Mouse (Mus musculus) midbrain, embryonic 15.5 days (tissue): Measurements from ENCODE around the gene Ttyh3. TPM values are rescaled to one million over a fixed set of nuclear protein-coding genes. Genes with fewer than 3 reads are reported as not detected.
A peak's percentile ranks its signal among the peaks of the same experiment; 100 is the strongest.

ENCODE experiments used
- ATAC-seq: fragments of 200-750 bp; cut with Nextera tagmentation; replicated peaks from 2 replicates; pipeline ENCODE4 v1.8.0; 2017; ENCODE audit warnings: moderate TSS enrichment
- H3K27ac ChIP-seq: fragments of 300-500 bp; sonication (generic); 2 replicates; pipeline ENCODE4 v1.5.1; 2015; ENCODE audit warnings: mild to moderate bottlenecking, inconsistent platforms
- H3K27me3 ChIP-seq: fragments of 300-500 bp; sonication (generic); replicated peaks from 2 replicates; pipeline ENCODE4 v1.6.1; 2015; ENCODE audit warnings: inconsistent platforms
- H3K36me3 ChIP-seq: fragments of 300-500 bp; sonication (generic); replicated peaks from 2 replicates; pipeline ENCODE4 v1.6.1; 2015; ENCODE audit warnings: inconsistent platforms
- H3K4me1 ChIP-seq: fragments of 300-500 bp; sonication (generic); 2 replicates; pipeline ENCODE4 v1.6.1; 2015; ENCODE audit warnings: inconsistent platforms
- H3K4me2 ChIP-seq: fragments of 300-500 bp; sonication (generic); 2 replicates; pipeline ENCODE4 v1.6.1; 2015; ENCODE audit warnings: inconsistent platforms, mild to moderate bottlenecking, moderate library complexity
- H3K4me3 ChIP-seq: fragments of 300-500 bp; sonication (generic); 2 replicates; pipeline ENCODE4 v1.5.1; 2015; ENCODE audit warnings: mild to moderate bottlenecking, inconsistent platforms
- H3K9ac ChIP-seq: fragments of 300-500 bp; sonication (generic); 2 replicates; pipeline ENCODE4 v1.6.1; 2015; ENCODE audit warnings: mild to moderate bottlenecking, inconsistent platforms
- H3K9me3 ChIP-seq: fragments of 300-500 bp; sonication (generic); 2 replicates; pipeline ENCODE4 v1.6.1; 2016; ENCODE audit warnings: inconsistent platforms
- WGBS: fragments of 180-500 bp; shearing (Covaris S2); methylation state at CpG from one replicate; pipeline ENCODE4 v1.1.7; 2015; ENCODE audit warnings: mixed read lengths; 5-methylcytosine and 5-hydroxymethylcytosine counted together
- polyA plus RNA-seq: library from polyadenylated mRNA; unstranded; fragments of >200 nt; fragmentation: Nextera tagmentation; extraction: Ambion mirVana; gene quantifications from 2 replicates; pipeline ENCODE4 v1.2.1, GENCODE M21; 2015

Gene Ttyh3
- polyA plus RNA-seq, 1 experiment from 2014 or later = 80.3 TPM

DNA sequence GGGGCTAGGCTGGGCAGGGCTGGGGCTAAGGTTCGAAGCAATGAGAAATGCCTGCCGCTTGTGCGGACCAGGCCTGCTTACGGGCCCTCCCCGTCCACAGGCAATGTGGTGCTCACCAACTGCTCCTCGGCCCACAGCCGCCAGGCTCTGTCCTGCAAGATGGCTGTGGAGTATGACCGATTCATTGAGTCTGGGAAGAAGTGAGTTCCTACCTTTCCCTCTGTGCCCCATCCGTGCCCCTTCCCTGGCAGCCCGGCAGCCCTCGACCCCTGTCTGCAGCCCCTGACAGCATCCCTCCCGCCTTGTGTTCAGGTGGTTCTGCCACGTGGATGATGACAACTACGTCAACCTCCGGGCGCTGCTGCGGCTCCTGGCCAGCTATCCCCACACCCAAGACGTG, 36.6 kb downstream of the Ttyh3 start:
- WGBS = 19% methylated on average over 18 of the region's 18 CpGs
- ATAC-seq = no peak
- Histone ChIP-seq H3K4me1 (peaks cover 51% of the 10 kb centered on the region), H3K9ac (no peak overlapping the region), H3K36me3 (no peaks in the 10 kb centered on the region), H3K27ac (no peak overlapping the region), H3K4me3 (no peak overlapping the region), H3K4me2 (peak overlapping the region; percentile 89), H3K27me3 (no peaks in the 10 kb centered on the region; the same call in 1 of the 2 replicates), H3K9me3 (no peaks in the 10 kb centered on the region)

GRCm38 (mm10) chr5:140611611-140612185, 37.1 kb downstream of the Ttyh3 start:
- no peaks in the 10 kb centered on the region for H3K36me3 ChIP-seq
- peaks cover 56% of the 10 kb centered on the region for H3K4me1 ChIP-seq
- H3K27me3 ChIP-seq = no peaks in the 10 kb centered on the region; the same call in 1 of the 2 replicates
- 8% methylated on average over 15 of the region's 15 CpGs for WGBS
- peak overlapping the region; percentile 81 for H3K27ac ChIP-seq
- H3K9ac ChIP-seq = peak overlapping the region; percentile 41; the same call in 1 of the 2 replicates
- ATAC-seq = no peak; the same call in 1 of the 2 replicates
- peak overlapping the region; percentile 49; the same call in 1 of the 2 replicates for H3K4me3 ChIP-seq
- peak overlapping the region; percentile 89 for H3K4me2 ChIP-seq
- H3K9me3 ChIP-seq = no peaks in the 10 kb centered on the region

DNA sequence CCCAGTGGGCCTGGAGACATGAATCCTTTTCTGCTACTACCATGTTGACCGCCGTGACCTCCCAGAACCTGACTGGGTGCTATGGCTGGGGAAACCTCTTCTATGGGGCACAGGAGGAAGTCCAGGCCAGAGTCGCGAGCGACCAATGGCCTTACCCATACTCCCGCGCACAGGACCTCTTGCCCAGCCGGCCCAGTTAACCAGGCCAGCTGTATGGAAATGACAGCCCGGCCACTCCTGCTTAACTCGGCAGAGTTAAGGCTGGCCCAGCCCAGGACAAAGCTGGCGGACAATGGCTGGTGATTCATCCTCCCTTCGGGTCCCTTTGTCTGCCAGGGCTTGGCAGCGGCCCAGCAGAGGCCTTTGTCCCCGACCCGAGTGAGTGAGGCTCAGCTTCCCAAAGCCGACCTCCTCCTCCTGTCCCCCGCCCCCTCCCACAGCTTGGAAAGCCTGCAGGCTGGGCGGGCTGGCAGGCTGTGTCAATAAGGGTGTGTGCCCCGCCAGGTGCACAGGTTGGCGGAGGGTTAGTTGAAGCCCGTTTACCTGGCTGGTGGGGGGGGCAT, 37.7 kb downstream of the Ttyh3 start:
- H3K4me2 ChIP-seq = peak overlapping the region; percentile 89
- peaks cover 62% of the 10 kb centered on the region for H3K4me1 ChIP-seq
- peaks cover 3% of the 10 kb centered on the region for H3K27me3 ChIP-seq
- ATAC-seq = peak; percentile 37
- peak overlapping the region; percentile 49 for H3K4me3 ChIP-seq
- no peaks in the 10 kb centered on the region for H3K9me3 ChIP-seq
- H3K36me3 ChIP-seq = no peaks in the 10 kb centered on the region
- H3K27ac ChIP-seq = peak overlapping the region; percentile 81
- peak overlapping the region; percentile 41; the same call in 1 of the 2 replicates for H3K9ac ChIP-seq
- 5% methylated on average over 21 of the region's 21 CpGs for WGBS

DNA sequence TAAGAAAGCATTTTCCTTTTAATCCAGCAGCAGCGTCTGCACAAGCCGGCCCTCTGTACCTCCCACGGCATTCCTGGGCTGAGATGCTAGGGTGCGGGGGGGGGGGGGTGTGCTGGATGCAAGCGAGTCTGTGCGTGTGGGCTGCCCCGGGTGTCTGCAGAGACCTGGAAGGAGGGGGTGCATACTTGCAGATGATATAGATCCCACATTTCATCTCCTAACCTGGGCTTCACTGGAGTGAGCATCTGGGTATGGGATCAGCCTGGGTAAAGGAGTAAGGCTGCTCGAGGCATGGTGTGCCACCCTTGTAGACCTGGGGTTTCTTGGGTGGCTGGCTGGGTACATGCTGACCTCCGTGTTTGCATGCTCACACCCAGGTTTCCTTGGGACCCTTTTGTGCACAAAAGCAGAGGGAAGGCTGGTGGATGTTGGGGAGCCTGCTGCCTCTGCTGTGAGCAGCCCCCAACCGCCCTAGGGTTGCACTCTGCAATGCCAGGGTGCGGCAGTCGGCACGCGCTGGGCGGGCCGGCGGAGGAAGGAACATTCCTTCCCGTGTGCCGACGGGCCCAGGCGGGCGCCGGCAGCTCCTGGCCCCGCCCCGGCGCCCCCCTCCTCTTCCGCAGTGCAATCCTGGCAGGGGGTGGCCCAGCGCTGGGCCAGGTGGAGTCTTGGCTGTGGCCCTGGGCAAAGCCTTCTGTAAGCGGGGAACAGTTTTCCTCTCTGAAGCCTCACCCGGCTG, 38.4 kb downstream of the Ttyh3 start:
- H3K36me3 ChIP-seq = no peaks in the 10 kb centered on the region
- H3K4me1 ChIP-seq = peaks cover 65% of the 10 kb centered on the region
- H3K4me2 ChIP-seq = peak overlapping the region; percentile 89
- peak overlapping the region; percentile 81 for H3K27ac ChIP-seq
- peak overlapping the region; percentile 41 for H3K9ac ChIP-seq
- WGBS = 1% methylated on average over 26 of the region's 30 CpGs
- ATAC-seq = no peak
- peak overlapping the region; percentile 49 for H3K4me3 ChIP-seq
- H3K27me3 ChIP-seq = peaks cover 9% of the 10 kb centered on the region
- no peaks in the 10 kb centered on the region for H3K9me3 ChIP-seq

- H3K27ac ChIP-seq = peak overlapping the region; percentile 81
- peaks cover 9% of the 10 kb centered on the region for H3K27me3 ChIP-seq
- peaks cover 57% of the 10 kb centered on the region for H3K4me1 ChIP-seq
- 8% methylated on average over 13 of the region's 13 CpGs for WGBS
- peak overlapping the region; percentile 49 for H3K4me3 ChIP-seq
- no peaks in the 10 kb centered on the region for H3K36me3 ChIP-seq
- H3K9ac ChIP-seq = peak overlapping the region; percentile 41; the same call in 1 of the 2 replicates
- no peak for ATAC-seq
- peak overlapping the region; percentile 89 for H3K4me2 ChIP-seq
- no peaks in the 10 kb centered on the region for H3K9me3 ChIP-seq
Observed at GRCm38 (mm10) chr5:140609511-140610272, 39.1 kb downstream of the Ttyh3 start.

DNA sequence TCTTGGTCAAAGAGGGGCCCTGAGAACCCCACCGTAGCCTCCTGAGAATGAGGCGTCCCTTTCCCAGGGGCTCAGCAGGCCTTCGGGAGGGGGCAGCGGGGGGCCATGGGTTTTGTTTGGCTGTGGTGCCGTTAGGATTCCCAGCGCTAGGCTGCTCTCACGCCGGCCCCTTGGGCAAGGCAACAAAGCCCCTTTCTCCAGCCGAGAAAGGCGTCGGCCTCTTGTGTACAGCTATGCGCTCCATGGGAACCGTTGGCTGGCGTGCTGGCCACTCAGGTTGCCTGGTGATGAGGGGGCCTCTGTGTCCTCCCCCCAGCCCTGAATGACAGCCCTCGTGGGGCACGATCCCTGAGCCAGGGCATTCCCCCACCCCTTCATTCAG, 40.2 kb downstream of the Ttyh3 start:
- ATAC-seq = peak; percentile 3; the same call in 1 of the 2 replicates
- peaks cover 55% of the 10 kb centered on the region for H3K4me1 ChIP-seq
- 0 out of 2 replicates have a peak overlapping the region, but pooled peaks have one; percentile 12 for H3K9ac ChIP-seq
- H3K36me3 ChIP-seq = no peaks in the 10 kb centered on the region
- H3K4me2 ChIP-seq = peak overlapping the region; percentile 89
- no peaks in the 10 kb centered on the region for H3K9me3 ChIP-seq
- peaks cover 9% of the 10 kb centered on the region for H3K27me3 ChIP-seq
- peak overlapping the region; percentile 81 for H3K27ac ChIP-seq
- peak overlapping the region; percentile 49 for H3K4me3 ChIP-seq
- WGBS = under 1% methylated on average over 16 of the region's 16 CpGs

- peak overlapping the region; percentile 81 for H3K27ac ChIP-seq
- H3K4me3 ChIP-seq = peak overlapping the region; percentile 49
- H3K9me3 ChIP-seq = no peaks in the 10 kb centered on the region
- H3K36me3 ChIP-seq = no peaks in the 10 kb centered on the region
- peaks cover 55% of the 10 kb centered on the region for H3K4me1 ChIP-seq
- H3K4me2 ChIP-seq = peak overlapping the region; percentile 89
- H3K27me3 ChIP-seq = peaks cover 9% of the 10 kb centered on the region
- under 1% methylated on average over 17 of the region's 17 CpGs for WGBS
- no peak for ATAC-seq
- peak overlapping the region; percentile 47 for H3K9ac ChIP-seq
Observed at GRCm38 (mm10) chr5:140607836-140608633, 40.8 kb downstream of the Ttyh3 start.

DNA sequence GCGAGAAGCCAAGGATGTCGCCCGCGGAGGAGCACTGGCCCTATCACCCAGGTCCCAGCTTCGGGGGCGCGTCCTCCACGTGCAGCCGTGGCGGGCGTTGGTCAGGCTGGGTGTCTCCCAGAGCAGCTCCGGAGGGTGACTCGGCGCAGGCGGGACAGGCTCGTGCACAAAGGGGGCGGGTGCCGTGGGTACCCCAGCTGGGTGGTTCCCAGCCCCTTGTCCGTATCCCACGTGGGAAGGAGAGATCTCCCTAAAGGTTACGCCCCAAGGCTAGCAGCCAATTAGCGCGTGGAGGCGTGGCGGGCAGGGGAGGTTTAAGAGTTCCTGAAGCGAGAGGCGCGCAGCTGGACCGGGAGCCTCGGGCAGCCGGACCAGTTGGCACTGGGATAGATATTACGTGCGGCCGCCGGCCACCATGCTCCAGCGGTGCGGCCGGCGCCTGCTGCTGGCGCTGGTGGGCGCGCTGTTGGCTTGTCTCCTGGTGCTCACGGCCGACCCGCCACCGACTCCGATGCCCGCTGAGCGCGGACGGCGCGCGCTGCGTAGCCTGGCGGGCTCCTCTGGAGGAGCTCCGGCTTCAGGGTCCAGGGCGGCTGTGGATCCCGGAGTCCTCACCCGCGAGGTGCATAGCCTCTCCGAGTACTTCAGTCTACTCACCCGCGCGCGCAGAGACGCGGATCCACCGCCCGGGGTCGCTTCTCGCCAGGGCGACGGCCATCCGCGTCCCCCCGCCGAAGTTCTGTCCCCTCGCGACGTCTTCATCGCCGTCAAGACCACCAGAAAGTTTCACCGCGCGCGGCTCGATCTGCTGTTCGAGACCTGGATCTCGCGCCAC, 41.6 kb downstream of the Ttyh3 start, which contains the start of gene Lfng:
Gene Lfng, plus strand, starts transcription at position 320 of the 835 bp plus-strand sequence.
- peaks cover 9% of the 10 kb centered on the region for H3K27me3 ChIP-seq
- WGBS = under 1% methylated on average over 91 of the region's 91 CpGs
- H3K4me3 ChIP-seq = peak within 1 kb of the TSS; percentile 49
- no peaks in the 10 kb centered on the region for H3K36me3 ChIP-seq
- peak; percentile 37 for ATAC-seq
- peak within 1 kb of the TSS; percentile 81 for H3K27ac ChIP-seq
- peak within 1 kb of the TSS; percentile 47 for H3K9ac ChIP-seq
- no peaks in the 10 kb centered on the region for H3K9me3 ChIP-seq
- peaks cover 49% of the 10 kb centered on the region for H3K4me1 ChIP-seq
- peak within 1 kb of the TSS; percentile 89 for H3K4me2 ChIP-seq

DNA sequence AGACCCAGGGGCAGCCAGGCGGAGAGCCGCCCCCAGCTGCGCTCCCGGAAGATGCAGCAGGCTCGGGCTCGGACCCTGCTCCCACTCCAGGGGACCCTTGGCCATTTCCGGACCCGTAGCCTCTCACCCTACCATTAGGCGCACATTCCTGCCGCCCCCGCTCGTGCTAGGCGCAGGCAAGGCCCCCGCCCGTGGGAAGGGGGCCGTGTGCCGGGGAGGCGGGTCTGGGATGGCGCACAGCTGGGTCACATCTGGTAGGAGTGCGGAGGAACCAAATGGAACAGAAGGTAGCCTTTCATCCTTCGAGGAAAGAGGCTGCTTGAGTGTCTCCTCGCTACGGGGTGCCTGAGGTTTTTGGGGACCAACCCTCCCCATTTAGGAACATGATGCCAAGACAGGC, 42.4 kb downstream of the Ttyh3 start:
- H3K9ac ChIP-seq = no peak overlapping the region
- under 1% methylated on average over 23 of the region's 23 CpGs for WGBS
- no peaks in the 10 kb centered on the region for H3K36me3 ChIP-seq
- H3K4me2 ChIP-seq = peak overlapping the region; percentile 89
- H3K27ac ChIP-seq = no peak overlapping the region
- H3K4me3 ChIP-seq = peak overlapping the region; percentile 49
- H3K4me1 ChIP-seq = peaks cover 41% of the 10 kb centered on the region
- H3K27me3 ChIP-seq = peaks cover 9% of the 10 kb centered on the region
- no peaks in the 10 kb centered on the region for H3K9me3 ChIP-seq
- ATAC-seq = no peak

DNA sequence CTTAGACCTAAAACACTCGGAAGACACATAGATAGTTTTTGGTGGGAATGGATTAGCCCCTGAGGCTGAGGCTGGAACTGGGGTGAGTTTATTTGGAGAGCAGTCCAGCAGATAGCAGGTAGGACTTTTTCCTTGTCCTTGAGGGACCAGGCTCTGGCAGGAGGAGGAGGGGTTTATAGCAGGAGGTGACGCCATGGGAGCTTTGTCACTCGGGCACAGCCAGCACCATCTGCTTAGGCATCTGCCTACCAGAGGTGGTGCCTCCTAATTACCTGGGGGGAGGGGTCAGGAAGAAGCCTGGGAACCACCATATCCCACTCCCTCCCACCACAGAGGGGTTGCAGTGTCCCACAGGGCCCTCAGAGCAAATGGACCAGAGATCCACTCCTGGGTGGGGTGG, 43.6 kb downstream of the Ttyh3 start:
- 34% methylated on average over 3 of the region's 3 CpGs for WGBS
- no peak for ATAC-seq

More for the DNA sequence above, 43.6 kb downstream of the Ttyh3 start:
- peaks cover 29% of the 10 kb centered on the region for H3K4me1 ChIP-seq
- H3K9me3 ChIP-seq = no peaks in the 10 kb centered on the region
- H3K4me2 ChIP-seq = no peak overlapping the region
- peaks cover 9% of the 10 kb centered on the region for H3K27me3 ChIP-seq
- H3K36me3 ChIP-seq = no peaks in the 10 kb centered on the region
- no peak overlapping the region for H3K4me3 ChIP-seq
- H3K9ac ChIP-seq = no peak overlapping the region
- H3K27ac ChIP-seq = no peak overlapping the region
